Mouse (Mus musculus) MEL (cell line): ENCODE data around the gene Rab3gap2.

ENCODE experiments used
- CTCF ChIP-seq, 3 experiments: IDR thresholded peaks in 2 of 3; conservative IDR thresholded peaks in 1 of 3; 2 replicates each; pipeline ENCODE4 v1.5.1; 2011 to 2012; ENCODE audit warnings: low read length in 3 of 3, low read depth in 2 of 3, mild to moderate bottlenecking in 2 of 3, improper control_type of control experiment in 1 of 3, inconsistent platforms in 1 of 3, mixed read lengths in 1 of 3, moderate library complexity in 1 of 3; ENCODE audit not compliant: control insufficient read depth in 1 of 3, insufficient read depth in 1 of 3, poor library complexity in 1 of 3, severe bottlenecking in 1 of 3
- MAFK ChIP-seq: IDR thresholded peaks from 2 replicates; pipeline ENCODE4 v1.6.1; 2011; ENCODE audit warnings: low read depth, mild to moderate bottlenecking, low read length, improper control_type of control experiment, borderline replicate concordance
- MXI1 ChIP-seq: IDR thresholded peaks from 2 replicates; pipeline ENCODE4 v1.6.1; 2011; ENCODE audit warnings: mild to moderate bottlenecking, low read depth, low read length, improper control_type of control experiment
- NELFE ChIP-seq: IDR thresholded peaks from 2 replicates; pipeline ENCODE4 v1.6.1; 2011; ENCODE audit warnings: low read depth, low read length, improper control_type of control experiment
- TAL1 ChIP-seq: IDR thresholded peaks from 2 replicates; pipeline ENCODE4 v1.6.1; 2012; ENCODE audit warnings: mild to moderate bottlenecking, inconsistent platforms, low read length, moderate library complexity, mixed read lengths
- USF1 ChIP-seq: IDR thresholded peaks from 2 replicates; pipeline ENCODE4 v1.6.1; 2014; ENCODE audit warnings: low read depth, mild to moderate bottlenecking, inconsistent platforms, low read length, improper control_type of control experiment, moderate library complexity
- ZNF384 ChIP-seq: IDR thresholded peaks from 2 replicates; pipeline ENCODE4 v1.6.1; 2012; ENCODE audit warnings: low read depth, mild to moderate bottlenecking, inconsistent platforms, low read length, improper control_type of control experiment

- TF ChIP-seq CTCF (IDR thresholded peaks at IDR 0.05 in 2 of 3, conservative IDR thresholded peaks at IDR 0.05 in 1 of 3; ENCODE audit: control insufficient read depth in 1 of 3, insufficient read depth in 1 of 3, low read depth in 2 of 3, low read length in 3 of 3, poor library complexity in 1 of 3, severe bottlenecking in 1 of 3) (no peak), NELFE (no peak), TAL1 (no peak), MXI1 (no peak), MAFK (no peak), USF1 (no peak), ZNF384 (no peak)
Observed at GRCm38 (mm10) chr1:185243013-185243412, 39.1 kb downstream of the Rab3gap2 start.
